Mouse (Mus musculus): ENCODE measurements around the gene Tubb1. TPM values are rescaled to one million over a fixed set of nuclear protein-coding genes. Genes with fewer than 3 reads are reported as not detected.
A peak's percentile ranks its signal among the peaks of the same experiment; 100 is the strongest.

The Tubb1 gene
- polyA plus RNA-seq, 1 experiment from 2014 or later = 4.3 TPM

DNA sequence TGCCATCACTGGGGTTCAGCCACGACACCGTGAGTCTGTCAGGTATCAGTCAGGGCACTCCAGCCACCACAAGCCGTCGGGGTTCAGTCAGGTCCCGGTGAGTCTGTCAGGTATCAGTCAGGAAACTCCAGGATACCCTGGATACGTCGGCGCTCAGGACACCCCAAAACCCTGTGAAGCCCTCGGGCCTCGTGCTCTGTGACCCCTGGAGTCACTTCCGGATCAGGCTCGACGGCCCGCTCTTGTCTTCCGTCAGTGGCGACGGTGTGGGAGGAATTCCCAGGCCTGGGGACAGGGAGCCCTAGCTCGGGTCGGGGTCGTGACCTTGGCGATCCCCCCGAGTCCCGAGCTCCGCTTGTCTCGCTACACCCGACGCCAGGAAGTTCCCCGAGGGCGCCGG lies 21.9 kb downstream of the Tubb1 start:
- Histone ChIP-seq H3K4me3 (replicated peaks) (peak overlapping the region; percentile 75), H3K9ac (replicated peaks) (peak overlapping the region; percentile 78), H3K9me3 (no peaks in the 10 kb centered on the region), H3K4me2 (peak overlapping the region; percentile 68), H3K27me3 (no peaks in the 10 kb centered on the region), H3K27ac (peak overlapping the region; percentile 73; the same call in 1 of the 2 replicates), H3K4me1 (replicated peaks) (0 out of 2 replicates have a peak, but pooled peaks cover 13% of the 10 kb centered on the region), H3K36me3 (peaks cover 36% of the 10 kb centered on the region)
- no peak for ATAC-seq (ENCODE audit: insufficient number of reproducible peaks, insufficient read depth, low FRiP score, low TSS enrichment, low read depth)
- 8% methylated on average over 30 of the region's 30 CpGs for WGBS

DNA sequence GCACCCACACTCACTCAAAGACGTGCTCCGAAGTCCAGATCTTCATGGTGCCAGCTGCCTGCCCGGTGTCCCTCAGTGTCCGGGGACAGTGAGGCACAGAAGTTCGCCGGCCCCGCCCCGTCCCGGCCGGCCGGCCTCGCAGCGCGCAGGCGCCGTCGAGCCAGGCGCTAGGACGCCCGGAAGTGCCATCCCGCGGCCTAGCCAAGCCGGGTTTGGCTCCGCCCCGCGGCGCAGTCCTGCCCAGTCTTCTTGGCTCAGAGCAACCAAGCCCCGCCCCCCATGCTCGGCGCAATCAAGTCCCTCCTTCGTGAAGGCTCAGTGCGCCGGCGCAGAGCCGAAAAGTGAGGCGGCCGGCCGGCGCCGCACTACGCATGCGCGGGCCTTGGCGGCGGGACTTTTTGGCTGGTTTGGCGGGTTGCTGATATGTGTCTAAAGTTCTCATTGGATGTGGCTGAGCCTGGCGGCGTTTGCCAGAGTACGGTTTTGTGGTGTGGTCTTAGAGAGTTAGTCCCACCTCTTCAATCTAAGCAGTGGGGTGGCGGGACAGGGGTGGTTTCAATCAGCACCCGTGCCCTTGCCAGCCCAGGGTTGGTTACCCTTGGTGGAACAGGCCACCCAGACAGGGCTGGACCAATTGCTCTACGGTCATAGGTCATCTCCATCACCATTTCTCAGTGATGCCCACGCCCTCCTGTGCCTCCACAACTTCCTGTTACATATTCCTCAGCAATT lies 22.5 kb downstream of the Tubb1 start, which contains the start of gene Prelid3b:
TSS of gene Prelid3b (minus strand) at position 264 of the 732 bp plus-strand sequence.
- peak within 1 kb of the TSS; percentile 80 for H3K27ac ChIP-seq
- no peaks in the 10 kb centered on the region for H3K9me3 ChIP-seq
- H3K36me3 ChIP-seq = peaks cover 32% of the 10 kb centered on the region
- peak within 1 kb of the TSS; percentile 75 for H3K4me3 ChIP-seq (replicated peaks)
- ATAC-seq (ENCODE audit: insufficient number of reproducible peaks, insufficient read depth, low FRiP score, low TSS enrichment, low read depth) = peak; percentile 98
- WGBS = under 1% methylated on average over 53 of the region's 53 CpGs
- H3K9ac ChIP-seq (replicated peaks) = peak within 1 kb of the TSS; percentile 78
- H3K4me1 ChIP-seq (replicated peaks) = 0 out of 2 replicates have a peak, but pooled peaks cover 13% of the 10 kb centered on the region
- H3K27me3 ChIP-seq = no peaks in the 10 kb centered on the region
- peak within 1 kb of the TSS; percentile 68 for H3K4me2 ChIP-seq

DNA sequence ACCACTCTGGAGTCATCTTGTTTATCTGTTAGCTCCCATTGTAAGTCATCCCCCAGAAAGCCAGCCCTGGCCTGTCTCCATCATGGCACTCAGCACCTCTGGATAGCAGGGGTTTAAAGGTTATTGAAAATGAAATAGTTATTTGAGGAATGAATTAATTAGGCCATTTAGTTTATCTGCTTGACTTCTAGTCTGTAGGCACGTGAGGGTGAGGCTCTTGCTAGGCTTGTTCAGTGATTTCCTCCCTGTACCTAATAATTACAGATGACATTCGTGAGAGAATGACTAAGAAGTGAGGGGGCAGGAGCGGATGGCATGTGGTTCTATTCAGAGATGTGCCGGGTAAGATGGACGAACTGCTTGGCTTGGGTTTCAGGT lies 23.0 kb downstream of the Tubb1 start:
- Histone ChIP-seq H3K4me1 (replicated peaks) (0 out of 2 replicates have a peak, but pooled peaks cover 13% of the 10 kb centered on the region), H3K4me3 (replicated peaks) (peak overlapping the region; percentile 75), H3K27ac (peak overlapping the region; percentile 80), H3K36me3 (peaks cover 26% of the 10 kb centered on the region), H3K4me2 (peak overlapping the region; percentile 68), H3K27me3 (no peaks in the 10 kb centered on the region), H3K9ac (replicated peaks) (peak overlapping the region; percentile 78), H3K9me3 (no peaks in the 10 kb centered on the region)
- 65% methylated on average over 5 of the region's 5 CpGs for WGBS
- ATAC-seq (ENCODE audit: insufficient number of reproducible peaks, insufficient read depth, low FRiP score, low TSS enrichment, low read depth) = no peak

DNA sequence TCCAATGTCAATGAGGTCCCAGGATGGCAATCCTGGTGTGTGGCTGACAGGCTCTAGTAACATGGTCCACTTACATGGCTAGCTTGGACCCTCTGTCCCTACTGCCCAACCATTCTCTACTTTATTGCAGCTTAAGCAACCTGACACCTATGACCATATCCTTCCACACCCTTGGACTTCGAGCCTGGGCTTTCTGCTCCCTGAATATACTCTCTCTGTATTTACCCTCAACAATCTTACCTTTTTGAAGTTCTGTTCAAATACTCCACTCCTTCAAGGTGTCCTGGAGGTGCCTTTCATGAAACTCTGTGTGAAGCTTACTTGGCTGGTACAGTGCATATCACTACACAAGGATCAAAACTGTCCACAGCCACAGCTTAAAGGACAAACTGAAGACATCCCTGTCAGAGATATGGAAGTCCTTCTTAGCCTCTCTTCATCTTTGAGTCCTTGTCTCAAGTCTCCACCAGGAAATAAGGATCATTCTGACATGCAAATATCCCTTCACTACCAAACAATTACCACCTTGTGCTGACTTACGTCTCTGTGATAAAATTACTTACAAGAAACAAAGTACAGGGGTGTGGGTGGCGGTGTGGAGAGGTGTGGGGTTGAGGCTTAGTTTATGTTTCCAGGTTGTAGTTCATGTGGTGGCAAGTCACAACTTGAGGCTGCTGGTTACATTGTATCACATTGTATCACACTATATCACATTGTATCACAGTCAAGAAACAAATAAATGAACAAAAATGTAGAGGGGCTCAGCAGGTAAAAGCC lies 27.2 kb downstream of the Tubb1 start:
- WGBS = 77% methylated on average over 3 of the region's 3 CpGs
- Histone ChIP-seq H3K9me3 (no peaks in the 10 kb centered on the region), H3K27me3 (no peaks in the 10 kb centered on the region), H3K4me2 (no peak overlapping the region), H3K4me3 (replicated peaks) (no peak overlapping the region), H3K36me3 (no peaks in the 10 kb centered on the region), H3K27ac (no peak overlapping the region), H3K4me1 (replicated peaks) (0 out of 2 replicates have a peak, but pooled peaks cover 4% of the 10 kb centered on the region), H3K9ac (replicated peaks) (no peak overlapping the region)
- no peak for ATAC-seq (ENCODE audit: insufficient number of reproducible peaks, insufficient read depth, low FRiP score, low TSS enrichment, low read depth)

DNA sequence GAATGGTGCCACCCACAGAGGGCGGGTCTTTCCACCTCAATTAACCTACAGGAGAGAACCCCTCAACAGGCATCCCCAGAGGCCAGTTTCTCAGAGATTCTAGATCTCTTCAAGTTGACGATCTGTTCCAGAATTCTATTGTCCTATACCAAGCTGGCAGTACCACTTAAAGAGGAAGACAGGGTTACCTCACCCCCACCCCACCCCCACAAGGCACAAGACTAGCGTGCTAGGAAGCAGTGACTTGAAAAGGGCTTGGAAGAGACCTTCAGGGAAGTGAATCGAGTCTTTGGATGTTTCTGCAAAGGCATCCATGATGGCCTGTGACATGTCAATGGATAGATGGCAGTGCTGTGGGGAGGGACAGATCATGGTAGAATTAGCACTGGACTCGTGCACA lies 28.3 kb downstream of the Tubb1 start:
- H3K9me3 ChIP-seq = no peaks in the 10 kb centered on the region
- H3K27me3 ChIP-seq = no peaks in the 10 kb centered on the region
- H3K9ac ChIP-seq (replicated peaks) = no peak overlapping the region
- no peaks in the 10 kb centered on the region for H3K36me3 ChIP-seq
- H3K4me3 ChIP-seq (replicated peaks) = no peak overlapping the region
- H3K27ac ChIP-seq = no peak overlapping the region
- H3K4me2 ChIP-seq = no peak overlapping the region
- no peak for ATAC-seq (ENCODE audit: insufficient number of reproducible peaks, insufficient read depth, low FRiP score, low TSS enrichment, low read depth)
- no peaks in the 10 kb centered on the region for H3K4me1 ChIP-seq (replicated peaks)
- WGBS = 82% methylated on average over 5 of the region's 5 CpGs

DNA sequence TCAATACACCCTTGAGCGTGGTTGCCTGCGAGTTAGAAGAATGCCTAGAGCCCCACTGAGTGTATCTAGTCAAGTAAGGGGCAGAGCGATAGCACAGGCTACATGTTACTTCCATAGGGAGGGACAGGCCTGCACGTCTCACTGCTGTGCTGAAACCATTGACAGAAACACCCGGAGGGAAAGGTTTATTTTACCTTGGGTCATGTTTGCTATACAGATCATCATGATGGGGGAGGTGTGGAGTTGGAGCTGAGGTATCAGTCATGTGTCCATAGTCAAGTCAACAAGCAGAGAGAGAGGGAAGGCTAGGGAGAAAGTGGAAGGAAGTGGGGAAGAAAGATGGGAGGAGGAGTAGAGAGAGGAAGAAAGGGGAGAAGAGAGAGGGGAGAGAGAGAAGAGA lies 36.5 kb downstream of the Tubb1 start:
- Histone ChIP-seq H3K9ac (replicated peaks) (no peak overlapping the region), H3K4me1 (replicated peaks) (no peaks in the 10 kb centered on the region), H3K9me3 (no peaks in the 10 kb centered on the region), H3K36me3 (no peaks in the 10 kb centered on the region), H3K4me3 (replicated peaks) (no peak overlapping the region), H3K27ac (no peak overlapping the region), H3K4me2 (no peak overlapping the region), H3K27me3 (no peaks in the 10 kb centered on the region)
- 84% methylated on average over 5 of the region's 5 CpGs for WGBS
- ATAC-seq (ENCODE audit: insufficient number of reproducible peaks, insufficient read depth, low FRiP score, low TSS enrichment, low read depth) = no peak

DNA sequence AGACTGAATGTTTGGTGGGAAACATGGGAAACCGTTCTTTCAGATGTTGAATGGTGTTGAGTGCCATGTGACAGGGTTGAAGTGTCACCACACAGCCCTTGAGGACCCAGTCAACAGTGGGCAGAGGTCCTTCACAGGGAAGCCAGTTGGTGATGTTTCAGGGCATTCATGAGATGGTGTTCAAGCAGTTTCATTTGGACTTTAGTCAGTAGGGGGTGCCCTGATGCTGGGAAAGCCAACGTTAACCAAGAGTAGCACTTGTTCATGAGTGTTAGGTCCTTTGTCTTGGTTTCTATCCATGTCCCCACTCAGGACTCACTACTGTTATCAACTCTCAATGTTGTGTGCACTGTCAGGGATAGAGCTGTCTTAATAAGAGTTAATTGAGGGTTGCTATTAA lies 42.4 kb downstream of the Tubb1 start:
- Histone ChIP-seq H3K4me1 (replicated peaks) (no peaks in the 10 kb centered on the region), H3K27ac (no peak overlapping the region), H3K36me3 (no peaks in the 10 kb centered on the region), H3K9ac (replicated peaks) (no peak overlapping the region), H3K4me3 (replicated peaks) (no peak overlapping the region), H3K9me3 (no peaks in the 10 kb centered on the region), H3K27me3 (no peaks in the 10 kb centered on the region), H3K4me2 (no peak overlapping the region)
- ATAC-seq (ENCODE audit: insufficient number of reproducible peaks, insufficient read depth, low FRiP score, low TSS enrichment, low read depth) = no peak
- 73% methylated on average over 2 of the region's 2 CpGs for WGBS

DNA sequence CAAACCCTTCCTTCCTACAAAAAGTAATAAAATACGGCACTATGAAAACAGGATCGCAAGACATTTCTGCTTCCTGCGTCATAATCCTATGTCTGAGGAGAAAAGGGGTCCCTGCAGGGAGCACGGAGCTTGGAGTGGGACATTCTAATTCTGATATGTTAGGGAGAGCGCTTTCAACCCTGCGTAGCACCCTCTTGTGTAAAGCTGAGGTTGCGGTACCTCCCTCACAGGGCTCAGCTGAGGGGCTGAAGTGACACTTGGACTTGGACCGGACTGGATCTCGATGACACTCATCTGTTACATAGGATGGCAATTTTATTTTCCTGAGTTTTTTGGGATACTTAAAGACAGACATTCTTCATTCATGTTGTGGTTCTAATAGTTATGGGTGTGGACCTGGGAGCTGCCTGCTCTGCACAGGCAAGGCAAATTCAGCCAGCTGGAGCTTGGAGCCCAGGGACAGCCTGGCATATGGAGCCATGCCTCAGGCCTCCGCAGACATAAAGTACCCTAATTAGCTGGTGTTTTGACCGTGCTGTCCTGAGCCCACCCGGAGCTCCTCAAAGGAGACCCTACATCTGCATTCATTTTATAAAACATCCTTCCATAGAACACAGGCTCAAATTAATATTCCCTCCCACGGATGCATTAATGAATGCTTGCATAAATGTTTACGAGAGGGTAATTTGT lies 50.5 kb downstream of the Tubb1 start:
- Histone ChIP-seq H3K4me1 (replicated peaks) (peaks cover 20% of the 10 kb centered on the region), H3K27me3 (no peaks in the 10 kb centered on the region), H3K4me3 (replicated peaks) (no peak overlapping the region), H3K9me3 (no peaks in the 10 kb centered on the region), H3K9ac (replicated peaks) (no peak overlapping the region), H3K4me2 (no peak overlapping the region), H3K36me3 (no peaks in the 10 kb centered on the region), H3K27ac (no peak overlapping the region)
- WGBS = 57% methylated on average over 14 of the region's 14 CpGs
- ATAC-seq (ENCODE audit: insufficient number of reproducible peaks, insufficient read depth, low FRiP score, low TSS enrichment, low read depth) = peak; percentile 59; the same call in 1 of the 2 replicates

DNA sequence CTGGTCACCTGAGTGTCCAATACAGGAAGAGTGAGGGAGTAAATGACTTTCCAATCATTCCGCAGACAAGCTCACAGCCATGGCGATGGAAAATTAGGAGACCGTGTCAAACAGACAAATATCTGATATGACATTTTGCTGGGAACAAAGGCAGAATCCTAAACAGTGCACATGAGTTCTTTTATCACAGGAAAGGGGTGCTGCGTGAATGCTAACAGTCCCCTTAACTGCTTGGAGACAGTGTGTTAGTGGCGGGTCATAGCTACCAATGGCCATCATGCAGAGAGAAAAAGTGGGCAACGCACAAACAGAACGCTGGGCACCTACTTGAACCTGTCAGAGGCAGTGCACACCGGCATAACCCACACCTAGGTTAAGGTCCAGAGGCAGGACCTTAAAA lies 51.0 kb downstream of the Tubb1 start:
- Histone ChIP-seq H3K27ac (no peak overlapping the region), H3K4me1 (replicated peaks) (peaks cover 20% of the 10 kb centered on the region), H3K9ac (replicated peaks) (no peak overlapping the region), H3K9me3 (no peaks in the 10 kb centered on the region), H3K27me3 (no peaks in the 10 kb centered on the region), H3K4me2 (no peak overlapping the region), H3K36me3 (no peaks in the 10 kb centered on the region), H3K4me3 (replicated peaks) (no peak overlapping the region)
- no peak for ATAC-seq (ENCODE audit: insufficient number of reproducible peaks, insufficient read depth, low FRiP score, low TSS enrichment, low read depth)
- WGBS = 71% methylated on average over 8 of the region's 8 CpGs

DNA sequence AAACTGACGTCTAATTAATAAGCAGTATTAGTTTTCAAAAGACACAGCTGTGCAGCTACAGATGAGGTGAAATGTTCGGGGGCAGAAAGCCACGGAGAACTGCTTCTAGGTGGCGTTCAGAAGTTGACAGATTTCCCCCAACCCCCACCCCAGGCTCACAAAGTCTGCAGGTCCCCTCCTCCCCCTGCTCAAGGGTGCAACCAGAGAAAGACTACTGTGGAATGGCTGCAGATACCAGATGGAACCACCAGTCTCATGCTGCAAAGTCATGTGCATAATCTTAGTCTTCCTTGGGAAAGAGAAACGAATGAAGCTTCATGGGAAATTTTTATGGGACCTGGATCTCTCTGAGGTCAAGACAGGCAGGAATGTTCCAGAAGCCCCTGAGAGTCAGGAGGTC lies 51.8 kb downstream of the Tubb1 start:
- H3K27ac ChIP-seq = no peak overlapping the region
- no peaks in the 10 kb centered on the region for H3K27me3 ChIP-seq
- H3K36me3 ChIP-seq = no peaks in the 10 kb centered on the region
- no peaks in the 10 kb centered on the region for H3K9me3 ChIP-seq
- peaks cover 20% of the 10 kb centered on the region for H3K4me1 ChIP-seq (replicated peaks)
- H3K4me2 ChIP-seq = no peak overlapping the region
- no peak overlapping the region for H3K4me3 ChIP-seq (replicated peaks)
- no peak overlapping the region for H3K9ac ChIP-seq (replicated peaks)
- no peak for ATAC-seq (ENCODE audit: insufficient number of reproducible peaks, insufficient read depth, low FRiP score, low TSS enrichment, low read depth)
- 30% methylated on average over 5 of the region's 5 CpGs for WGBS

DNA sequence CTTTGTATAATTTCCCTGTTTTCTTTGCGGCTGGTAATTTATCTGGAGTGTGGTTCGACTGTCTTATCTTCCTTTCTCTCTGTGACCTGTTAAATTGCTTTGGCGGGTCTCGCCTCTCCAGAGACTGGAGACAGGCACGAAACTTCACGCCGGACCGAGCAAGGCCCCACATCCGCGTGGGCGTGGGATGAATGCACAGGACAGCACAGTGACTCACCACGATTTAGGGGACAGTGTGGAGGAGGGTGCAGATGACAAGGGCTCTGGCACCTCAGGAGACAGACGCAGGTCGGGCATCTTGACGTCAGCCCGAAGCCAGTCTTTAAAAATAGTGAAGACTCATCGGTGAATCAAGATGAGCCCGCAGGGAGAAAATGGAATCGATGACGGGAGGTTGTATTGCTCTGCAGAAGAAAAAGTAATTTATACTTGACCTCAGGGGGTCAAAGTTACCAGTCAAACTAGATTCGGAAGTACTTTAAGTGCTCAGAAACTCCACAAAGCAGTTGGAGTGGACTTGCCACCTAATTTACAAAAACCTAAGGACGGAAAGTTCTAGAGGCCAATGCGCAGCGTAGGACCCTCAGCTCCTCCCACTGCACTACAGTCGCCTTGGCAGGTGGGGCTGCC lies 52.5 kb downstream of the Tubb1 start:
- peaks cover 20% of the 10 kb centered on the region for H3K4me1 ChIP-seq (replicated peaks)
- H3K36me3 ChIP-seq = no peaks in the 10 kb centered on the region
- no peak overlapping the region for H3K4me3 ChIP-seq (replicated peaks)
- no peaks in the 10 kb centered on the region for H3K9me3 ChIP-seq
- no peaks in the 10 kb centered on the region for H3K27me3 ChIP-seq
- H3K4me2 ChIP-seq = no peak overlapping the region
- no peak overlapping the region for H3K9ac ChIP-seq (replicated peaks)
- no peak overlapping the region for H3K27ac ChIP-seq
- no peak for ATAC-seq (ENCODE audit: insufficient number of reproducible peaks, insufficient read depth, low FRiP score, low TSS enrichment, low read depth)
- WGBS = 81% methylated on average over 25 of the region's 25 CpGs
